Mouse (Mus musculus) heart, adult 18-20 months (tissue): ENCODE data around the gene Kcnmb3. TPM values are rescaled to one million over a fixed set of nuclear protein-coding genes. Genes with fewer than 3 reads are reported as not detected.
"Not testable (repeated sequence)": the region's sequence is repeated elsewhere in the genome, so short reads cannot be mapped to it uniquely, and the experiment has no call there.

Experiments used
- DNase-seq, 2 experiments: peaks; one replicate each; pipeline ENCODE4 v3.0.0; 2021 to 2022; ENCODE audit warnings: mixed read lengths in 1 of 2
- total RNA-seq, 2 experiments: library from RNA; stranded (reverse); gene quantifications; 2 replicates each; pipeline ENCODE4 v1.2.3; 2021

Gene Kcnmb3
- total RNA-seq, 2 experiments from 2014 or later = not detected

DNA sequence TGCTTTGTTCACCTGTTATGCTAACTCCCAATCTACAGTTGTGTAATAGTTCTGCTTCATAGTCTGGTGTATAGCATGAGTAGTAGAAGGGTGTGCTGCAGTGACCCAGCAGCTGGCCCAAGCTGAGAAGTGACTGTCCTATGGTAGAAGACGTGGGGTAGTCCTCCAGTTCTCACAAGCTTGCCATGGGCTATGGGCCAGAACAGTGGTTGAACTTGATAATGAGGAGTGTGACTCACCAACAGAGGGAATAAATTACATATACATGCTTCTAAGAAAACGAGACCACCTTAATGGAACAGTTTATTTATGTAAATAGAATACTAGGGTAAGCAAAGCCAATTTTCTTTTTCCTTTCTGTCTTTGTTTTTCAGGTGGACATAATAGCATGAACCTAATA lies 61.6 kb downstream of the Kcnmb3 start:
- peak in 1 of 2 experiments; percentile 36 for DNase-seq

DNA sequence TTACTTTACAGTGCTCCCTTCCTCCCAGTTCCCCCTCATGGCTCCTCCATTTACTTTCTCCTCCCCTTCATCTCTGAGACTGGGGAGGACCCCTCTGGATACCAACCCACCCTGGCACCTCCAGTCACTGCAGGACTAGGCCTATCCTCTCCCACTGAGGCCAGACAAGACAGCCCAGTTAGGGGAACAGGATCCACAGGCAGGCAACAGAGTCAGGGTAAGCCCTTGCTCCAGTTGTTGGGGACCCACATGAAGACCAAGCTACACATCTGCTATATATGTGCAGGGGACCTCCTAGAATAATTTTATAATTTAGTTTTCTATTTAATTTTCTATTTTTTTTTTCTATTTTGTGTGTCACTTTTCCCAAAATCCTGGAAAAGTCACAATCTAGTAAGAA lies 62.7 kb downstream of the Kcnmb3 start:
- not testable (repeated sequence) for DNase-seq

DNA sequence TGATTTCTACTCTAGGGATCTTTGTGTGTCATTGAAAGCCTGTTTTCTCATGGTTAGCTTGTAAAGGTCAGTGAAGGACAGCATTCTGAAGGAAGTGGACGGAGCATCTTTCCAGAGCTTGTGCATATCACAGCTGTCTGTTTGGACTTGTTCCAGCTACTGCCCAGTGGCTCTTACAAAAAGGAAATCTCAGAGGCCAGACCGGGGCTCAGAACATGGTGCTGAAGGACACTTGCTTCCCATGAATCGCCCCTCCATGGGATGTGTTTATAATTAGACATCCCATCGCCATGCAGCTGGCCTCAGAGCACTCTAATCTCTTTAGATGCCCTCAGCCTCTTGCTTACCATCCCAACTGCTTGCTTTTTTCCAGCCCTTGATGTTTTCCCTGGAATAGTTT lies 63.1 kb downstream of the Kcnmb3 start:
- peak; percentile 70 to 79 for DNase-seq

DNA sequence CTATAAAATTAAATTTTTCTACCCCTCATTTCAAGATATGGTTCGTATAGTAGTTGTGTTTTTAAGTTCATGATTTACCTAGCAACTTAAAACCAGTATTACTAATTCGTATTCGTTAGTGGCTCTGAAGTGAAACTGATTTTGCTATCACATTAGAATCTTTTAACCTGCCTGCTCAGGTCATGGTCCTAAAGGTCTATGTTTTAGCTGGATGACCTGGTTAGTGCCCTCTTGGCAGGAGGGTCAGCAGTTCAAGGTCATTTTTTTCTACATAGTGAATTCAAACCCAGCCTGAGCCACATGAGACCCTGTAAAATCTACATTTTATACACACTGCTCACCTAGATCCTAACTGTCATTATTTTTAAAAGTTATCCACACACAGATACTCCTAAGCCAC lies 63.7 kb downstream of the Kcnmb3 start:
- no peak for DNase-seq

DNA sequence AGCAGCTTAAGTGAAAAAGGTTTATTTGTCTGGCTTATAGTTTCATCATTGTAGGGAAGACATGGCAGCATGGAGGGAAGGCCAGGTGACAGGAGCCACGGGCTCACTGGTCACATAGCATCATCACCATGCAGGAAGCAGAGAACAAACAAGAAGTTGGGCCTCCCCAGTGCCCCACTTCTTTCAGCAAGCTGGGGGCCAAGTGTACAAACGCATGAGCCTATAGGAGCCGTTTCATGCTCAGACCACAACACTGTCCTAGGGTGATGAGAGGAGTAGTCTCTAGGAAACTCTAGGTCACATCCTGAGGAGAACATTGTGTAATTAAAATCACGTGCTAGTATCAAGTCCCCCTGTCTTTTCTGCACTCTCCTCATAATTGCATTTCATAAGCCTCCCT lies 64.3 kb downstream of the Kcnmb3 start:
- no peak for DNase-seq

Other genes starting within 250 kb of the Kcnmb3 start
- 1 to 10 TPM; 7.1 to 7.5 TPM for gene Zmat3, start 126.2 kb downstream of the Kcnmb3 start, total RNA-seq
- gene Pik3ca, start 94.6 kb downstream of the Kcnmb3 start, total RNA-seq = 10 to 100 TPM; 38.0 to 40.7 TPM
- 10 to 100 TPM; 24.7 to 26.6 TPM for gene Zfp639, start 18.0 kb upstream of the Kcnmb3 start, total RNA-seq
- gene Mfn1, start 37.2 kb upstream of the Kcnmb3 start, total RNA-seq = 100 to 1,000 TPM; 413 to 428 TPM
- gene Gnb4, start 124.4 kb upstream of the Kcnmb3 start, total RNA-seq = 10 to 100 TPM; 12.1 to 13.5 TPM
- gene Actl6a, start 214.1 kb upstream of the Kcnmb3 start, total RNA-seq = 10 to 100 TPM; 20.8 to 24.0 TPM
- gene Ndufb5, start 244.8 kb upstream of the Kcnmb3 start, total RNA-seq = 100 to 1,000 TPM; 913 to 962 TPM
- gene Mrpl47, start 245.4 kb upstream of the Kcnmb3 start, total RNA-seq = 10 to 100 TPM; 38.5 to 44.9 TPM